Mouse (Mus musculus) G1E (cell line): Measurements from ENCODE around the gene Cd38.

Source experiments
- CTCF ChIP-seq: IDR thresholded peaks from 2 replicates; pipeline ENCODE4 v1.5.1; 2012; ENCODE audit warnings: low read depth, low read length, inconsistent platforms, mixed read lengths
- GATA1 ChIP-seq: IDR thresholded peaks from 2 replicates; pipeline ENCODE4 v1.6.1; 2012; ENCODE audit warnings: borderline replicate concordance, low read length, inconsistent platforms, mixed read lengths
- POLR2AphosphoS5 ChIP-seq: IDR thresholded peaks from 2 replicates; pipeline ENCODE4 v1.6.1; 2012; ENCODE audit warnings: low read depth, low read length, inconsistent platforms; ENCODE audit not compliant: insufficient replicate concordance
- TAL1 ChIP-seq: conservative IDR thresholded peaks from 2 replicates; pipeline ENCODE4 v1.6.1; 2012; ENCODE audit warnings: low read depth, low read length, inconsistent platforms, mixed read lengths

DNA sequence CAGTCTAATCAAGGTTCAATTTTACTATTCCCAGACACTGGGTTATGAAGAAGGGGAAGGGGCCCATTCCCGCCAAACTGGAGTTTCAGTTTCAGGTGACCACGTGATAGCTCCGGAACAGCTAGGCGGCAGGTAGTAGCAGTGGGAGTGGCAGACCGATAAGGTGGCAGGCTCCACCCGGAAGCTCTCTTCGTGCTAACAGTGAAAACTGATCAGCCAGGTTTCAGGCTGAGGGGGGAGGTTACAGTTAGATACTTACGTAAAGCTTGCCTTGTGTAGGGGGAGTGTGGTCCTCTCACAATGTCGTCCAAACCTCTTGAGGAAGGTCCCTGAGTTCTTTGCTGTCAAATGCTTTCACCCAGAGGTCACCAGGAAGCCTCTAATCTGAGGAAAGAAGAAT lies 40.9 kb downstream of the Cd38 start:
- TF ChIP-seq POLR2AphosphoS5 (no peak), CTCF (no peak), GATA1 (no peak), TAL1 (no peak)
